Mouse (Mus musculus) cerebellum, adult 2 months (tissue): ENCODE data around the gene Cd40.

Experiments used
- CTCF ChIP-seq: fragments of 200-500 bp; IDR thresholded peaks from 2 replicates; pipeline ENCODE4 v1.5.1; 2011; ENCODE audit warnings: low read depth, mild to moderate bottlenecking, control low read depth, low read length, moderate library complexity, borderline replicate concordance; ENCODE audit not compliant: insufficient read depth
- POLR2A ChIP-seq: fragments of 200-500 bp; IDR thresholded peaks from 2 replicates; pipeline ENCODE4 v1.6.1; 2011; ENCODE audit warnings: low read length, control low read depth, borderline replicate concordance; ENCODE audit not compliant: insufficient read depth

DNA sequence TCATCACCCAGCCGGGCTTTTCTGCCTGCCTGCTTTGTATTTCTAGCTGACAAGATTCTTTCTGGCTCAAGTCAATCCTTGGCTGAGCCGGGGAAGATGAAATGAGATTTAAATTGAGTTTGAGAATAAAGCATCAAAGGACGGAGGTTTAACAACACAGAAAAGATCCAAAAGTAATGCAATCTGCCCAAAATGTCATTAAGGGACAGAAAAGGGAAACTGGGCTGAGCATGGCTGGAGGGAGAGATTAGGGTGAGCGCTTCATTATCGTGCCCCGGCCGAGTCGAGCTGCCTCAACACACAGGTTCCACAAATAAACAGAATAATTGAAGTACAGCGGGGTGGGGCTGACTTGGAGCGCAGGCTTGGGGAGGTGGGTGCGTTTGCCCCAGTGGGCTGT lies 3.9 kb upstream of the Cd40 start:
- no peak for TF ChIP-seq POLR2A
- TF ChIP-seq CTCF = no peak
